Comparison of ENCODE assay signal across 12 mouse cellular contexts in the genomic region with DNA sequence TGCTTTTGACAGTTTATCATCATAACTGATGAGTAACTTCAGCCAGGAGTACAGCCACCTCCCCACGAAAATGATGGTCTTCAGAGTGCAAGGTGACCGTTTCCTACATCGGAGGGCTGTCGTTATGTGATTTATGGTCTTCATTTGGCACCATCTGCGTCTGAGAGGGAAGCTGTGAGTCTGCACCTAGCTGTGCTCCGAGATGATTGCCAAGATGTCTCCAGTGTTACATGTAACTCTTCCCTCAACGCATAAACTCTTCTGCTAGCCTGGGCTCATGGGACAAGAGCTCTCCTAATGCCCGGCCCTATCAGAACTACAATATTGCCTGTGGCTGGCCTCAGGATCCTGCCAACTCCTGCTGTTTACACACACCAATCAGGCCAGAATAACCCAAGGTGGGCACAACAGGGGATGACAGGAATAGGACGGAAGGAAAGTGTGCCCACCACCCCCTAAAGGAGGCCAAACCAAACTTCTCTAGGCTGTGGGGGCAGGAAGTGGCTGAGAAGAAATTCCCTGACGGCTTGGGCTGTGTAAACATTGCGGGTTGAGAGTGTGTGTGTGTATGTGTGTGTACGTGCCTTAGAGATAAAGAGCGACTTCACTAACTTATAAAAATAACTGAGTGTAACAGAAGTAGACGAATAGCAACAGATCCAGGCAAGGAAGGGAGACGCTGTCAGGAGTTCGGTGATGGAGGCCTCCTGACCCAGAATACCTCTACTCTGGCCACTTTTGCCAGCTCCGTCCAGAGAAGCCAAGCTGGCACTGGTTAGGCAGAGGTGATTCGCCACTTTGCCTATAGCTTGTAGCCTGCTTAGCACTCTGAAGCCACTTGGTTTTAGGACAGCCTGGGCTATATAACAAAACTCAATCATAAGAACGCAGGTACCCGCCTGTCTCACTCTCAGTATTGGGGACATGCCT. TPM values are rescaled to one million over a fixed set of nuclear protein-coding genes. Genes with fewer than 3 reads are reported as not detected.
DNase-seq lines count a peak whose midpoint lies in the region; ATAC-seq and TF ChIP-seq lines count a peak whose summit lies in the region.
"Had no signal": no experiment of that assay in that cellular context is flagged by ENCODE, and none has a peak within 500 bp of the region (broad histone marks: within the 10 kb centered on the region; RNA-seq: fewer than 3 reads in every experiment).

No protein-coding gene starts in this region.

- H3K9me3 ChIP-seq in limb, embryonic 15.5 days: no peaks in the 10 kb centered on the region
- H3K9me3 ChIP-seq: forebrain, embryonic 13.5 days had no signal

- no peaks in the 10 kb centered on the region for H3K36me3 ChIP-seq in limb, embryonic 15.5 days

- H3K27ac ChIP-seq in left cerebral cortex, adult 2 months: peak overlapping the region; percentile 33
- H3K27ac ChIP-seq in limb, embryonic 15.5 days: no peak overlapping the region
- H3K27ac ChIP-seq: forebrain, embryonic 13.5 days had no signal

- no peak overlapping the region for H3K4me3 ChIP-seq in left cerebral cortex, adult 2 months
- H3K4me3 ChIP-seq in limb, embryonic 15.5 days: no peak overlapping the region
- H3K4me3 ChIP-seq: forebrain, embryonic 13.5 days had no signal

- peak; percentile 49 for ATAC-seq in common myeloid progenitor, adult 5-6 weeks (replicated peaks; ENCODE audit: low read depth, poor library complexity, severe bottlenecking)
- ATAC-seq in limb, embryonic 15.5 days (ENCODE audit: insufficient number of reproducible peaks, low FRiP score, low TSS enrichment, low read depth): 0 out of 2 replicates have a peak, but pooled peaks have one; percentile 12
- ATAC-seq: forebrain, embryonic 13.5 days; inflammation-experienced regulatory T-cells, adult 6 months had no signal

- H3K4me1 ChIP-seq in limb, embryonic 15.5 days: 0 out of 2 replicates have a peak, but pooled peaks cover 9% of the 10 kb centered on the region

- no peak overlapping the region for H3K4me2 ChIP-seq in limb, embryonic 15.5 days
- H3K4me2 ChIP-seq: forebrain, embryonic 13.5 days had no signal

- intact Hi-C loops in gastrocnemius, postnatal 14 days (cut with DNase I; ENCODE audit: low total_unique reads): no loop called here
- intact Hi-C loops in left cerebral cortex, adult 2 months (cut with DNase I): loop anchor here (2.0 kb wide), 1 partner anchor 61 kb away; no protein-coding TSS in a partner anchor

- H3K27me3 ChIP-seq in limb, embryonic 15.5 days: no peaks in the 10 kb centered on the region
- H3K27me3 ChIP-seq: forebrain, embryonic 13.5 days had no signal

- peak; percentile 31 to 53 for DNase-seq in gastrocnemius, adult 8-10 months (ENCODE audit: low spot score in 2 of 2)
- DNase-seq in gastrocnemius, postnatal 14 days: no peak
- DNase-seq in left cerebral cortex, adult 2 months (ENCODE audit: extremely low spot score in 1 of 2, low spot score in 2 of 2): no peak
- no peak for DNase-seq in left cerebral cortex, adult 18-20 months (ENCODE audit: low spot score in 2 of 2)
- no peak for DNase-seq in urinary bladder, postnatal 25 days (ENCODE audit: low spot score)
- no peak for DNase-seq in layer of hippocampus, postnatal 14 days (ENCODE audit: low spot score in 2 of 2)
- DNase-seq: adrenal gland, adult 8-10 months; retina, postnatal 1 day had no signal

- 52% methylated on average over 20 of the region's 20 CpGs for WGBS in limb, embryonic 15.5 days

- no peak overlapping the region for H3K9ac ChIP-seq in limb, embryonic 15.5 days
- H3K9ac ChIP-seq: forebrain, embryonic 13.5 days had no signal

- no peak for TF ChIP-seq CTCF in left cerebral cortex, adult 2 months (IDR thresholded peaks at IDR 0.05)

RNA-seq across cellular contexts. Expression of gene Ank, which starts 37.6 kb away (rescaled TPM):
- 100 to 1,000 TPM; 126 to 164 (median 145) TPM for total RNA-seq in gastrocnemius, adult 8-10 months (2022)
- 10 to 100 TPM; 41.5 to 55.1 TPM for total RNA-seq in gastrocnemius, postnatal 14 days (2021)
- total RNA-seq in left cerebral cortex, adult 2 months (2021): 100 to 1,000 TPM; 173 to 176 TPM
- total RNA-seq in left cerebral cortex, adult 18-20 months (2021): 100 to 1,000 TPM; 185 to 192 TPM
- total RNA-seq in common myeloid progenitor, adult 5-6 weeks (2017): 28.5 and 29.8 TPM in 2 replicates
- 16.3 and 16.9 TPM in 2 replicates for polyA plus RNA-seq in limb, embryonic 15.5 days (2015; fragmentation: Nextera tagmentation; extraction: Ambion mirVana)
- 100 to 1,000 TPM; 147 to 148 TPM for total RNA-seq in layer of hippocampus, postnatal 14 days (2021)

Comparison
In these comparisons a context has a peak if more than half of its experiments do, and no peak if none do; other contexts are left out.
1. DNase-seq: peak in gastrocnemius, adult 8-10 months (2 of 2); none in gastrocnemius, postnatal 14 days (single experiment), left cerebral cortex, adult 2 months (0 of 2), left cerebral cortex, adult 18-20 months (0 of 2), urinary bladder, postnatal 25 days (single experiment) and layer of hippocampus, postnatal 14 days (0 of 2).